Mouse (Mus musculus) megakaryocyte, embryonic 14.5 days (primary cell): ENCODE data around the gene Islr2.

Experiments
- FLI1 ChIP-seq: IDR thresholded peaks from 2 replicates; pipeline ENCODE4 v1.6.1; 2012; ENCODE audit warnings: low read length, inconsistent platforms, mixed read lengths
- GATA1 ChIP-seq: IDR thresholded peaks from 3 replicates; pipeline ENCODE4 v1.6.1; 2012; ENCODE audit warnings: mixed read lengths, low read length, inconsistent platforms, borderline replicate concordance

GRCm38 (mm10) chr9:58155366-58155765, 48.8 kb downstream of the Islr2 start:
- TF ChIP-seq GATA1 (no peak), FLI1 (no peak)
